Mouse (Mus musculus) layer of hippocampus, adult 18-20 months (tissue): ENCODE data around the gene Nxf1. TPM values are rescaled to one million over a fixed set of nuclear protein-coding genes. Genes with fewer than 3 reads are reported as not detected.
"Not testable (repeated sequence)": the region's sequence is repeated elsewhere in the genome, so short reads cannot be mapped to it uniquely, and the experiment has no call there.

Experiments
- DNase-seq, 2 experiments: peaks; one replicate each; pipeline ENCODE4 v3.0.0; 2022; ENCODE audit warnings: low spot score in 2 of 2
- total RNA-seq, 2 experiments: library from RNA; stranded (reverse); gene quantifications; 2 replicates each; pipeline ENCODE4 v1.2.3; 2021

Gene Nxf1
- total RNA-seq, 2 experiments from 2014 or later, result 94.5 to 95.3 TPM

DNA sequence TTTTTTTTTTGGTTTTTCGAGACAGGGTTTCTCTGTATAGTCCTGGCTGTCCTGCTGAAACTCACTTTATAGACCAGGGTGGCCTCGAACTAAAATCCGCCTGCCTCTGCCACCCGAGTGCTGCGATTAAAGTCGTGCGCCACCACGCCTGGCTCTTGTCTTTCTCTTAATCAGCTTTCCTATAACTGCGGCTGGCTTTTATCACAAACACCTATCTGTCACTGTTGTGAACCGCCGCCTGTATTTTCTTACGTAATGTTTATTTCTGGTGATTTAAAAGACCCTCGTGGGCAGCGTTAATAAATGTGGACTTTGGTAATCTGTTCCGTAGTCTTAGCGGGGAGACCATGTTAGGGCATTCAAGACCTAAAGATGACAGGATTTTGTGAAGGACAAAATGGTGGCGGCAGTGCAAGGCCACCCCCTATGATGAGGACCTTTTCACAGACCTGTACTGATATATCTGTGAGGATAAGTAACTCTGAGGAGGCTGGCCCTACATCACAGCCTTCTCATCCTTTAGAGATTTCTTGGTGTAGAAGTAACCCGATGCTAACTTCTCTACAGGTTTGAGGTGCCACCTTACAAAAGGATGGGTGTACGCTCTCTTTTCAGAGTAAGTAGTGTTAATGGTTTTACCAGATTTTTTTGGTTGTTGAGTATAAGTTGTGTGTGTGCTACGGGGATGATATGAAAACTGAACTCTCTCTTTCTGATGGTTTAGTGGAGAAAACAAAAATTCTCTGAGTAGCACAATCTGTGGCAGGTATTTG lies 33.1 kb upstream of the Nxf1 start:
- DNase-seq, result no peak

DNA sequence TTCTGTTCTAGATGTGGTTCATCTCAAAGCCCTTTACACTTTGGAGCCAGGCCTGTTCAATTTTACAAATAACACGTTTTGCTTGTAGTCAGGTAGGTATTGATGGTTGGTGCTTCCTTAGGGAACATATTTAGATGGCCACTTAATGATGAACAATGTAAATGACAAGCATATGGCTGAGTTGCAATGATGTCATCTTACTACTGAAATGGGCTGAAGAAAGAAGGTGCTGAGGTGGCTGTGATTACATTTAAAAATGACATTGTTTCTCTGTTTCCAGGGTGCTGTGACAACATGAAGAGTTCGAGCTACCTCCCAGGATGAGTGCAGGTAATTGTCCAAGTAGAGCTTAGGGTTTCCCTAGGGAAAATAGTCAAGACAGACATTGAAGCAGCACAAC lies 32.5 kb upstream of the Nxf1 start:
- no peak for DNase-seq

GRCm38 (mm10) chr19:8725081-8725613 lies 31.7 kb upstream of the Nxf1 start:
- no peak for DNase-seq

- DNase-seq, result no peak
Measured at GRCm38 (mm10) chr19:8726609-8727390, 30.1 kb upstream of the Nxf1 start.

- no peak for DNase-seq
Measured at GRCm38 (mm10) chr19:8727495-8728114, 29.3 kb upstream of the Nxf1 start.

GRCm38 (mm10) chr19:8728335-8729099 lies 28.4 kb upstream of the Nxf1 start:
- DNase-seq, result not testable (repeated sequence)

GRCm38 (mm10) chr19:8734334-8734733 lies 22.5 kb upstream of the Nxf1 start:
- DNase-seq, result no peak

DNA sequence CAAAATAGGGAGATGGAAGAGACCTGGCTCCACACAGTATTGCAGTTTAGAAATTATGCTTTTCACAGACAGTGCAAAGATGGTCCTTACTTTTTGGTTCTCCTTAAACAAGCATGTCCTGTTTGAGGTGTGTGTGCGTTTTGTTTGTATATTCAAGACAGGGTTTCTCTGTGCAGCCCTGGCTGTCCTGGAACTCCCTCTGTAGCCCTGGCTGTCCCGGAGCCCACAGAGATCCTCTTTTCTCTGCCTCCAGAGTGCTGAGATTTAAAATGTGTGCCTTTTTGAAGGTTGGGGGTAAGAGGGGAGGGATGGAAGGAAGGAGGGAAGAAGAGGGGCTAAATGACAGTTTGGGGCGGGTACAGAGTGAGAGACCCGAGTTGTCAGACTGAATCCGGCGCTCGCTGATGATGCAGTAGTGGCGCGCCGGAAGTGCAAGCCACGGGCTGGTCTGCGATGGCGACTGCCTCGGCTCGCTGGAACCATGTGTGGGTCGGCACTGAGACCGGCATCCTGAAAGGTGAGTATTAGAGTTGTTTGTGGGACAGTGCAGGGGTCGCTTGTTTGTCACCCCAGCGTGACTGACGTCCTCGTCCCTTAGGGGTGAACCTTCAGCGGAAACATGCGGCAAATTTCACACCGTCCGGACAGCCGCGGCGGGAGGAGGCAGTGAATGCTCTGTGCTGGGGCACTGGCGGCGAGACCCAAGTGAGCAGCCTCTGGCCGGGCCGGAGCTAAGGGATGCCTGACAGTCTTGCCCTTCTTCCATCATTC lies 21.3 kb upstream of the Nxf1 start, which contains the start of gene Wdr74:
TSS of gene Wdr74 (plus strand) at position 439 of the 771 bp plus-strand sequence.
- DNase-seq, result peak; percentile 86 to 96

GRCm38 (mm10) chr19:8736160-8736467 lies 20.8 kb upstream of the Nxf1 start:
- no peak for DNase-seq

DNA sequence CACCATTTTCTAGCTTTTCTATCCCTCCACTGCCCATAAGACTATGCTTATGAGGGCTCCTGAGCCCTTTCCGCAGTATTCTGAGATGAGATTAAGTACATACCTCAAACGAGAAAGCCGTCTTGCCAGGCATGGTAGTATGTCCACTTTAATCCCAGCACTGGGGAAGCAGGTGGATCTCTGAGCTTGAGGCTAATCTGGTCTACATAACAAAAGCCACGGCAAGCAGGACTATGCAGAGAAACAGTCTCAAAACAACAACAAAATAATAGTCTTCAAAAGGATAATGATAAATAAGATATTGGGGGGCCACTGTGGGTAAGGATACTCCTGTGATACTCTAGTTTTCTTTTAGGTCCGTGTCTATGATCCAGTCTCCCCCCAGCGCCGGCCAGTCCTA lies 18.0 kb upstream of the Nxf1 start:
- no peak for DNase-seq

DNA sequence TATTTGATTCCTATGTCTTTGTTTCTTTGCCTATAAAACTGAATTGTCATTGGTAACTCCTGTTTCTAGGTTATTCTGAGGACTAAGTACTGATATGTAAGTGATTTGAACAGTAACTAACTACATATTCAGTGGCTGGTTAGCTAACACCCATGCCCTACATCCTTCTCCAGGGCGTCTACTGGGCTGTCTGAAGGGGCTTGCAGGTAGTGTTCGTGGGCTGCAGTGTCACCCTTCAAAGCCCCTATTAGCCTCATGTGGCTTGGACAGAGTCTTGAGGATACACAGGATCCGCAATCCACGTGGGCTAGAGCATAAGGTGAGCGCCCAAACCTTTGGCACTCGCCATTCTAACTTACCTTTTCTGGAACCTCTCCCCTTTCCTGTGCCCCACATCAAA lies 17.2 kb upstream of the Nxf1 start:
- no peak for DNase-seq

- no peak for DNase-seq
Measured at GRCm38 (mm10) chr19:8740603-8741002, 16.3 kb upstream of the Nxf1 start, which contains the start of gene 1700092M07Rik. Gene 1700092M07Rik (plus strand): TSS chr19:8740718.

DNA sequence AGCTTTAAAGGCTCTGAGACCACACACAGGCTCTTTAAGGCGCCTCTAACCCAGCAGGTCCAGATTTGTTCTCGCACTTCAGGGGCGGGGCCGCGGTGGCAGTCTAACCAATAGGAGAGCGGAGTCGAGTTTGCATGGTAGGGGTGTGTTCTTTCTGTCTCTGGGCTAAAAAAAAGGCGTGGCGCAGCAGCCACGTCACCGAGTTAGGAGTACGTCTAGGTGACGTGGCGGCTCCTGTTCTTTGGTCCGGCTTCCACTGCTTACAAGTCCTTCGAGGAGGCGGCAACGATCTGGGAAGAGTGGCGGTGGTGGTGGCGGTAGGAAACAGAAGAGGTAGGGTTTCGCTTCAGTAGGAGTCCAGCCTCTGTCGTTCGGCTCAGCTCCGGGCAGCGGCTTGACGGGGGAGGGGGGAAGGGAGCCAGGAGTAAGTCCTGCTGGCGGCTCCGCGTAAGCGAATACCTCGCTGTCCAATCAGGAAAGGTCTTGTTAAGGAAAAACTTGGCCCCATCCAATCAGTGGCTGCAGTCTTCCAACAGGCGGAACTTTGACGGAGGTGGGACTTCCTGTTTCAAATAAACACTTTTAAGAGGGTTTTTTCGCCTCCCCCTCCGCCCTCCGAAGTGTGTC lies 15.5 kb upstream of the Nxf1 start, which contains the start of gene Stx5a:
TSS of gene Stx5a (plus strand) at position 171 of the 627 bp plus-strand sequence.
- peak; percentile 93 to 98 for DNase-seq

GRCm38 (mm10) chr19:8742176-8742575 lies 14.7 kb upstream of the Nxf1 start:
- DNase-seq, result no peak

DNA sequence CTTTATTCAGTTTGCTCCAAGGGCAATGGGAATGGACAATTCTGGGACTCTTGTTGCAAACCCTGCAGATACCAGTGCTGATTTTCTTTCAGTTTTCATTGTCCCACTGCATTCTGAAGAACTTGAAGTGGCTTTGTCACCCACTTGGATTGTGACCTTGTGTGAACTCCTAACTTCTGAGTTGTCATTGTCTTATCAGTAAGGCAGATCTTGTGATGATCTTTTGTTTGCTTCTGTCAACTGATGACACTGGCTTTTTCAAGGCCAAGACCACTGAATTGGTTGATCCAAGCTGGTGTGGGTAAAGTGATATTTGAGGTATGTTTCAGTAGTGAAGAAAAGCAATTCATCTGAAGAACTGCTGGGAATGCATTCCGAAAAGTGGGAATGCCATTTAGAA lies 11.5 kb upstream of the Nxf1 start:
- DNase-seq, result no peak

- DNase-seq, result no peak
Measured at GRCm38 (mm10) chr19:8747368-8747767, 9.5 kb upstream of the Nxf1 start.

- no peak for DNase-seq
Measured at GRCm38 (mm10) chr19:8755652-8756051, 1.2 kb upstream of the Nxf1 start.

DNA sequence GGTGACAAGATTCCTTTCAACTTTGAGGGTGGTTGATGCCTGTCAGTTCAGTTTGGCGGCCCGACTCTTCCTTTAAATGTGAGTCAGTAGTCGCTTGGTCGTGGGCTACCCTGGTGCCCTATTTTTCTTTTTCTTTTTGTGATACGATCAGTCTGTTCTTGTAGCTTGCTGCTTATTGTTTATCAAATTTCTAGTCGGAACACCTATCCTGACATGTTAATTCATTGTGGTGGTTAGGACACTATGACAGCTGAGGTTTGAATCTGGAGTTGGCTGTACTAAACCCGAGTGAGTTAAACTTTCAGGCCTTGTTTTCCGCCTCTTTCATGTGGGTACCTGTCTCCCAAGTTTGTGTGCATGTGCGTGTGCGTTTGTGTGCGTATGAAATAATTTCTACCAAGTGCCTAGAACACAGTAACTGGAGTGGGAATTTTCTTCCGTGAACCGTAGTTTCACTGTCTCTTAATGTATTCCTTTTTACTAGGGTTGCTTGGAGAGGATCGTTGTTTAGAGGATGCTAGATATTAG lies 662 bp downstream of the Nxf1 start:
- DNase-seq, result no peak

- no peak for DNase-seq
Measured at GRCm38 (mm10) chr19:8758899-8759298, 2.0 kb downstream of the Nxf1 start.
